Mouse (Mus musculus) G1E (cell line): ENCODE results near the gene Camta1. TPM values are rescaled to one million over a fixed set of nuclear protein-coding genes. Genes with fewer than 3 reads are reported as not detected.

Source experiments
- ATAC-seq: 2 replicates; pipeline ENCODE4 v1.8.0; 2016; ENCODE audit warnings: mild to moderate bottlenecking; ENCODE audit not compliant: insufficient number of reproducible peaks, poor library complexity, low FRiP score, severe bottlenecking; ENCODE audit errors: extremely low read depth
- DNase-seq: peaks from one replicate; pipeline ENCODE4 v3.0.0; 2012; ENCODE audit warnings: low spot score
- H3K27me3 ChIP-seq: 2 replicates; pipeline ENCODE4 v1.6.1; 2012; ENCODE audit warnings: mild to moderate bottlenecking, low read length, inconsistent platforms; ENCODE audit not compliant: insufficient read depth
- H3K36me3 ChIP-seq: replicated peaks from 2 replicates; pipeline ENCODE3; 2012; ENCODE audit warnings: mild to moderate bottlenecking, inconsistent platforms
- H3K4me1 ChIP-seq: 2 replicates; pipeline ENCODE4 v1.6.1; 2012; ENCODE audit warnings: low read depth, low read length, inconsistent platforms, mixed read lengths; ENCODE audit not compliant: insufficient read depth
- H3K4me3 ChIP-seq: 2 replicates; pipeline ENCODE4 v1.5.1; 2012; ENCODE audit warnings: low read depth, mild to moderate bottlenecking, inconsistent platforms, low read length, moderate library complexity, mixed read lengths
- H3K9me3 ChIP-seq: replicated peaks from 2 replicates; pipeline ENCODE4 v1.6.1; 2012; ENCODE audit warnings: inconsistent platforms
- CTCF ChIP-seq: IDR thresholded peaks from 2 replicates; pipeline ENCODE4 v1.5.1; 2012; ENCODE audit warnings: low read depth, low read length, inconsistent platforms, mixed read lengths
- GATA1 ChIP-seq: IDR thresholded peaks from 2 replicates; pipeline ENCODE4 v1.6.1; 2012; ENCODE audit warnings: borderline replicate concordance, low read length, inconsistent platforms, mixed read lengths
- GATA2 ChIP-seq: IDR thresholded peaks from 2 replicates; pipeline ENCODE4 v1.6.1; 2012; ENCODE audit warnings: low read depth, low read length, inconsistent platforms, borderline replicate concordance
- POLR2AphosphoS5 ChIP-seq: IDR thresholded peaks from 2 replicates; pipeline ENCODE4 v1.6.1; 2012; ENCODE audit warnings: low read depth, low read length, inconsistent platforms; ENCODE audit not compliant: insufficient replicate concordance
- TAL1 ChIP-seq: conservative IDR thresholded peaks from 2 replicates; pipeline ENCODE4 v1.6.1; 2012; ENCODE audit warnings: low read depth, low read length, inconsistent platforms, mixed read lengths
- polyA plus RNA-seq: library from polyadenylated mRNA; stranded (reverse); fragments of >175 nt; gene quantifications from 2 replicates; pipeline ENCODE4 v1.2.3, GENCODE M21; 2012
- total RNA-seq, 2 experiments: library from RNA; stranded (forward) in 1 of 2; stranded (reverse) in 1 of 2; fragments of 200-1000 nt in 1 of 2; fragments of >200 nt in 1 of 2; fragmentation: Nextera tagmentation in 1 of 2; gene quantifications; 2 replicates each; pipeline ENCODE4 v1.2.3; 2014 to 2017

Camta1 gene
- total and polyA plus RNA-seq, 3 experiments, result 10.8 to 113 (median 25.7) TPM

GRCm38 (mm10) chr4:151861471-151861805, 238 bp downstream of the Camta1 start:
- peaks cover 9% of the 10 kb centered on the region; the same call in 1 of the 2 replicates for H3K27me3 ChIP-seq
- peaks cover 25% of the 10 kb centered on the region for H3K36me3 ChIP-seq
- no peak for ATAC-seq
- H3K9me3 ChIP-seq, result no peaks in the 10 kb centered on the region
- H3K4me3 ChIP-seq, result peak overlapping the region; percentile 81
- no peak for TF ChIP-seq POLR2AphosphoS5
- TF ChIP-seq CTCF, result no peak
- no peak for TF ChIP-seq GATA1
- no peak for TF ChIP-seq TAL1
- no peak for DNase-seq
- H3K4me1 ChIP-seq, result peaks cover 43% of the 10 kb centered on the region

GRCm38 (mm10) chr4:151860441-151861331, 990 bp downstream of the Camta1 start:
- H3K36me3 ChIP-seq, result peaks cover 32% of the 10 kb centered on the region
- H3K27me3 ChIP-seq, result peaks cover 4% of the 10 kb centered on the region; the same call in 1 of the 2 replicates
- H3K9me3 ChIP-seq, result no peaks in the 10 kb centered on the region
- H3K4me1 ChIP-seq, result peaks cover 43% of the 10 kb centered on the region
- ATAC-seq (no peak), DNase-seq (peak; percentile 36)
- TF ChIP-seq GATA2 (no peak), TAL1 (no peak), GATA1 (no peak), CTCF (no peak), POLR2AphosphoS5 (no peak)
- peak overlapping the region; percentile 81 for H3K4me3 ChIP-seq

DNA sequence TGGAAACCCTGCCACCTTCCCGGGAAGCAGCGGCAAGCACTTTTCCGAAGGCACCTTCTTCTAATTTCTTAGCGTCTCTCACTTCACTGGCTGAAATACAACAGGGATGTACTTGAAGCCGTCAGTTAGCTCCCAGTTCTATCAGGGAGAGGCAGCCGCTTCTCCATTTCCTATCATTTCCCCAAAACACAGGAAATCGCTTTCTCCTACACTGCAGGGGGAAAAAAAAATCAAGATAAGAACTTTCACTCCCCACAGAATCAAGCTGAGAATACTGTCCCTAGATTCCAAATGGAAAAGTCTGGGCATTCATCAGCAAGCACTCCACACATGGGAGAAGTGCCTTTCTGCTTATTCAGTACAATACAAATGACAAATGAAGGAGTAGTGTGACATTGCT, 2.4 kb downstream of the Camta1 start:
- H3K4me1 ChIP-seq, result peaks cover 49% of the 10 kb centered on the region
- peaks cover 44% of the 10 kb centered on the region for H3K36me3 ChIP-seq
- DNase-seq, result no peak
- no peak for ATAC-seq
- no peaks in the 10 kb centered on the region for H3K27me3 ChIP-seq
- H3K4me3 ChIP-seq, result no peak overlapping the region; the same call in 1 of the 2 replicates
- H3K9me3 ChIP-seq, result no peaks in the 10 kb centered on the region
- no peak for TF ChIP-seq GATA2
- TF ChIP-seq GATA1, result no peak
- TF ChIP-seq POLR2AphosphoS5, result no peak
- no peak for TF ChIP-seq CTCF
- no peak for TF ChIP-seq TAL1

DNA sequence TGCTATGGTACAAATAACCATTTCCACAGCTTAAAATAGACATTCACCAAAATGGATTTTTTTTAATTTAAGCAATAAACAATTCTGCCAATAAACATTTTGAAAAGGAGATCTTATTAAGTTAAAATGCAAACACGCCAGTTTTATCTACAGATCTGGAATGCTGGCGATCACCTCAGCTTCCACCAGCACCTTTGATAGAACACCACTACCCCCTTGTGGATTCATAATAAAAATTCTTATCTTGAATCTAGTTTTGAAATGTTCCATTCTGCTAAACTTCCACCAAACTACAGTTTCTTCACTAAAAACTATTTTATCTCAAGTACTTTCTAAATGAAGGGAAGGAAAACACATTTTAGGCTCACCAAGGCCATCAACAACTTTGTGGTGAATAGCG, 7.7 kb downstream of the Camta1 start:
- TF ChIP-seq POLR2AphosphoS5, result no peak
- Histone ChIP-seq H3K36me3 (peaks cover 48% of the 10 kb centered on the region), H3K4me3 (no peak overlapping the region), H3K9me3 (no peaks in the 10 kb centered on the region), H3K27me3 (no peaks in the 10 kb centered on the region), H3K4me1 (peaks cover 18% of the 10 kb centered on the region)
- DNase-seq (no peak), ATAC-seq (no peak)

DNA sequence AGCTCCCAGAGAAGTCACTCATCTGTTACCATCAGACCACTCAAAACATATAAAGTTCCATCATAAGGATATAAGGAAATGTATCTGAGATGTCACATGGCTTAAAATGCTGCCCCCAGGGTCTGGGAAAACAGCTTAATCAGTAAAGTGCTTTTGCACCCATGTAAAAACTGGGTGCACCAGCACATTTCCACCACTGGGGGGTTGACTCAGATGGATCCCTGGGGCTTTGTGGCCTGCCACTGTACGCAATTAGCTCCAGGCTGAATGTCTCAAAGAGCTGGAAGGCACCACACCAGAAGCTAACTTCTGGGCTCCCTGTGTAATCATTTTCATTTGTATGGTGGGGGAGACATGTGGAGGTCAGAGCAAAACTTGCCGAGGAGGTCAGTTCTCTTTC, 10.5 kb downstream of the Camta1 start:
- peak; percentile 54; the same call in 1 of the 2 replicates for TF ChIP-seq CTCF
- TF ChIP-seq TAL1, result no peak
- Histone ChIP-seq H3K36me3 (peaks cover 29% of the 10 kb centered on the region), H3K27me3 (no peaks in the 10 kb centered on the region), H3K9me3 (no peaks in the 10 kb centered on the region), H3K4me1 (peaks cover 19% of the 10 kb centered on the region), H3K4me3 (no peak overlapping the region)
- DNase-seq (peak; percentile 24), ATAC-seq (peak; percentile 59)

GRCm38 (mm10) chr4:151842591-151842990, 19.1 kb downstream of the Camta1 start:
- Histone ChIP-seq H3K36me3 (peaks cover 31% of the 10 kb centered on the region), H3K4me3 (no peak overlapping the region), H3K4me1 (peaks cover 9% of the 10 kb centered on the region), H3K9me3 (no peaks in the 10 kb centered on the region), H3K27me3 (no peaks in the 10 kb centered on the region)
- DNase-seq (no peak), ATAC-seq (no peak)
- TF ChIP-seq CTCF (no peak), GATA1 (no peak), GATA2 (no peak), TAL1 (no peak), POLR2AphosphoS5 (no peak)
